Mouse (Mus musculus) heart, postnatal 0 days (tissue): Measurements from ENCODE around the gene Kcna7. TPM values are rescaled to one million over a fixed set of nuclear protein-coding genes. Genes with fewer than 3 reads are reported as not detected.

Experiments used
- ATAC-seq: fragments of 200-750 bp; cut with Nextera tagmentation; 2 replicates; pipeline ENCODE4 v1.8.0; 2017; ENCODE audit warnings: low read depth, moderate number of reproducible peaks, moderate library complexity; ENCODE audit not compliant: insufficient read depth
- DNase-seq: peaks from one replicate; pipeline ENCODE4 v3.0.0-alpha.2; 2016; ENCODE audit warnings: low spot score
- H3K27ac ChIP-seq: fragments of 300-500 bp; sonication (generic); 2 replicates; pipeline ENCODE4 v1.5.1; 2014; ENCODE audit warnings: low read depth, mild to moderate bottlenecking
- H3K27me3 ChIP-seq: fragments of 300-500 bp; sonication (generic); 2 replicates; pipeline ENCODE4 v1.6.1; 2014; ENCODE audit warnings: low read length, mixed read lengths; ENCODE audit not compliant: control insufficient read depth, insufficient read depth
- H3K36me3 ChIP-seq: fragments of 300-500 bp; sonication (generic); replicated peaks from 2 replicates; pipeline ENCODE4 v1.6.1; 2014; ENCODE audit warnings: low read length, mixed read lengths; ENCODE audit not compliant: control insufficient read depth, insufficient read depth
- H3K4me1 ChIP-seq: fragments of 300-500 bp; sonication (generic); 2 replicates; pipeline ENCODE4 v1.6.1; 2014; ENCODE audit warnings: antibody characterized with exemption; ENCODE audit not compliant: control insufficient read depth, insufficient read depth
- H3K4me2 ChIP-seq: fragments of 300-500 bp; sonication (generic); 2 replicates; pipeline ENCODE4 v1.6.1; 2014; ENCODE audit warnings: low read depth, mild to moderate bottlenecking, low read length, moderate library complexity
- H3K4me3 ChIP-seq: fragments of 300-500 bp; sonication (generic); 2 replicates; pipeline ENCODE4 v1.5.1; 2014; ENCODE audit warnings: low read depth, low read length
- H3K9ac ChIP-seq: fragments of 300-500 bp; sonication (generic); replicated peaks from 2 replicates; pipeline ENCODE4 v1.6.1; 2014; ENCODE audit warnings: low read depth, low read length, mixed read lengths
- H3K9me3 ChIP-seq: fragments of 300-500 bp; sonication (generic); replicated peaks from 2 replicates; pipeline ENCODE4 v1.6.1; 2016; ENCODE audit warnings: low read length; ENCODE audit not compliant: control insufficient read depth
- CTCF ChIP-seq: IDR thresholded peaks from 2 replicates; pipeline ENCODE4 v1.5.1; 2016; ENCODE audit warnings: antibody characterized with exemption, control low read depth, low read depth
- EP300 ChIP-seq: IDR thresholded peaks from 2 replicates; pipeline ENCODE4 v1.6.1; 2016; ENCODE audit warnings: antibody characterized with exemption, low read depth
- WGBS: fragments of 180-500 bp; shearing (Covaris S2); extraction: QIAGEN DNeasy Blood & Tissue Kit; methylation state at CpG from one replicate; pipeline ENCODE4 v1.1.7; 2014; 5-methylcytosine and 5-hydroxymethylcytosine counted together
- polyA plus RNA-seq: library from polyadenylated mRNA; unstranded; fragments of >200 nt; fragmentation: Nextera tagmentation; extraction: Ambion mirVana; gene quantifications from 2 replicates; pipeline ENCODE4 v1.2.1, GENCODE M21; 2015
- total RNA-seq: library from RNA; depleted of rRNA; stranded (reverse); fragments of >200 nt; gene quantifications from 2 replicates; pipeline ENCODE4 v1.2.3, GENCODE M21; 2014; ENCODE audit warnings: low replicate concordance

Gene Kcna7
- total and polyA plus RNA-seq, 2 experiments from 2014 or later: 0.42 to 1.4 TPM

DNA sequence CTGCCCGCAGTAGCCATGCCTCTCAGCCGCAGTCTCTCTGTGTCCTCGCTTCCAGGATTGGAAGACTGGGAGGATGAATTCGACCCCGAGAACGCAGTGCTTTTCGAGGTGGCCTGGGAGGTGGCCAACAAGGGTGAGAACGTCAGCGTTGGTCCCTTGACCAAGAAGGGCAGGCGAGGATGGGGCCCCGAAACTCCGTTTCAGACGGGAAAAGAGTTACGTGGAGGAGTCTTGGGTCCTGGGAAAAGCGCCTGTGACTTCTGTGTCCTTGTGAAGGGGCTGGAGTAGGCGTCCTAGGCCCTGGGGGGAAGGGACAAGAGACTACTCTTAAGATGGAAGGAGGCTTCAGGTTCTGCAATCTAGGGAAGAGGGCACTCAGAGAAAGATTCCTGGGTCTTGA lies 29.6 kb downstream of the Kcna7 start:
- H3K4me3 ChIP-seq: peak overlapping the region; percentile 58
- peak; percentile 2 for ATAC-seq
- peaks cover 7% of the 10 kb centered on the region for H3K36me3 ChIP-seq
- H3K4me2 ChIP-seq: peak overlapping the region; percentile 76
- no peaks in the 10 kb centered on the region for H3K9me3 ChIP-seq
- DNase-seq: peak; percentile 25
- peak overlapping the region; percentile 75 for H3K9ac ChIP-seq
- TF ChIP-seq EP300 (no peak), CTCF (no peak)
- H3K4me1 ChIP-seq: peaks cover 29% of the 10 kb centered on the region
- 1% methylated on average over 16 of the region's 16 CpGs for WGBS
- H3K27ac ChIP-seq: peak overlapping the region; percentile 77
- H3K27me3 ChIP-seq: no peaks in the 10 kb centered on the region

DNA sequence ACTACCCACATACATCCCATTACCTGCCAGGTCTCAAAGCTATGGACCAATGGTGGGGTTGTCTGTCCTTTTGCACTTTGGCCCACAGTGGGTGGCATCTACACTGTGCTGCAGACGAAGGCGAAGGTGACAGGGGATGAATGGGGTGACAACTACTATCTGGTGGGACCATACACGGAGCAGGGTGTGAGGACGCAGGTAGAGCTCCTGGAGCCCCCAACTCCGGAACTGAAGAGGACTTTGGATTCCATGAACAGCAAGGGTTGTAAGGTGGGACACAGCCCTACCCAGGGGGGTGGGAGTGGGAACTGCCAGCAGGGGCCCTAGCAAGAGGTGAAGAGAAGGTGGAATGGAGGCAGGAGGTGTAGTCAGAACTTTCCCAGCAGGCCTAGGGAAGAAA lies 31.0 kb downstream of the Kcna7 start:
- Histone ChIP-seq H3K4me1 (peaks cover 29% of the 10 kb centered on the region), H3K4me2 (peak overlapping the region; percentile 76), H3K4me3 (no peak overlapping the region), H3K27ac (no peak overlapping the region), H3K36me3 (peaks cover 21% of the 10 kb centered on the region), H3K9me3 (no peaks in the 10 kb centered on the region), H3K27me3 (no peaks in the 10 kb centered on the region), H3K9ac (no peak overlapping the region)
- DNase-seq (no peak), ATAC-seq (no peak)
- WGBS: 76% methylated on average over 5 of the region's 5 CpGs
- TF ChIP-seq CTCF (no peak), EP300 (no peak)

DNA sequence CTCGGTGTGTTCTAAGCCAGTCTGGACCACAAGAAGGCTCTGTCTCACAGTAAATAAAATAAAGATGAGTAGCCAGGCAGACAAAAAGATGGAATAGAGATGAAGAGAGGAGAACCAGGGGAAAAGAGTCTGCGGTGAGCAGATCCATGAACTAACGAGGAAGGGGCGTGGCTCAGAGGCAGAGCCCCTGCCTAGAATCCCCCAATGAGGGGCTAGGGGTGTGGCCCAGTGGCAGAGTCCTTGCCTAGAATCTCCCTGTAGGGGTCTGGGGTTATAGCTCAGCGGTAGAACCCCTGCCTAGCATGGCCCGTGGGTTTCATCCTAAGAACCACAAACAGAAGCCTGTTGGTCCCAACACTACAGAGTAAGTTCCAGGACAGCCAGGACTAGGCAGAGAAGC lies 31.6 kb downstream of the Kcna7 start:
- Histone ChIP-seq H3K9ac (no peak overlapping the region), H3K36me3 (peaks cover 25% of the 10 kb centered on the region)
- 50% methylated on average over 6 of the region's 6 CpGs for WGBS

GRCm38 (mm10) chr7:45437521-45438276 lies 32.2 kb downstream of the Kcna7 start, which contains the start of gene Ruvbl2:
Ruvbl2 (minus strand) TSS chr7:45438096.
- Histone ChIP-seq H3K27me3 (no peaks in the 10 kb centered on the region), H3K4me3 (no peak within 1 kb of the TSS), H3K9me3 (no peaks in the 10 kb centered on the region), H3K36me3 (peaks cover 30% of the 10 kb centered on the region), H3K9ac (no peak within 1 kb of the TSS), H3K27ac (no peak within 1 kb of the TSS), H3K4me1 (peaks cover 29% of the 10 kb centered on the region), H3K4me2 (no peak within 1 kb of the TSS; the same call in 1 of the 2 replicates)
- no peak for ATAC-seq
- 39% methylated on average over 18 of the region's 19 CpGs for WGBS
- no peak for DNase-seq
- TF ChIP-seq EP300 (no peak), CTCF (peak; percentile 32; the same call in 1 of the 2 replicates)

More for the DNA sequence above, 31.6 kb downstream of the Kcna7 start:
- Histone ChIP-seq H3K9me3 (no peaks in the 10 kb centered on the region), H3K4me1 (peaks cover 29% of the 10 kb centered on the region), H3K4me3 (no peak overlapping the region), H3K27me3 (no peaks in the 10 kb centered on the region), H3K27ac (no peak overlapping the region), H3K4me2 (no peak overlapping the region)
- no peak for ATAC-seq
- TF ChIP-seq EP300 (no peak), CTCF (no peak)
- DNase-seq: no peak

DNA sequence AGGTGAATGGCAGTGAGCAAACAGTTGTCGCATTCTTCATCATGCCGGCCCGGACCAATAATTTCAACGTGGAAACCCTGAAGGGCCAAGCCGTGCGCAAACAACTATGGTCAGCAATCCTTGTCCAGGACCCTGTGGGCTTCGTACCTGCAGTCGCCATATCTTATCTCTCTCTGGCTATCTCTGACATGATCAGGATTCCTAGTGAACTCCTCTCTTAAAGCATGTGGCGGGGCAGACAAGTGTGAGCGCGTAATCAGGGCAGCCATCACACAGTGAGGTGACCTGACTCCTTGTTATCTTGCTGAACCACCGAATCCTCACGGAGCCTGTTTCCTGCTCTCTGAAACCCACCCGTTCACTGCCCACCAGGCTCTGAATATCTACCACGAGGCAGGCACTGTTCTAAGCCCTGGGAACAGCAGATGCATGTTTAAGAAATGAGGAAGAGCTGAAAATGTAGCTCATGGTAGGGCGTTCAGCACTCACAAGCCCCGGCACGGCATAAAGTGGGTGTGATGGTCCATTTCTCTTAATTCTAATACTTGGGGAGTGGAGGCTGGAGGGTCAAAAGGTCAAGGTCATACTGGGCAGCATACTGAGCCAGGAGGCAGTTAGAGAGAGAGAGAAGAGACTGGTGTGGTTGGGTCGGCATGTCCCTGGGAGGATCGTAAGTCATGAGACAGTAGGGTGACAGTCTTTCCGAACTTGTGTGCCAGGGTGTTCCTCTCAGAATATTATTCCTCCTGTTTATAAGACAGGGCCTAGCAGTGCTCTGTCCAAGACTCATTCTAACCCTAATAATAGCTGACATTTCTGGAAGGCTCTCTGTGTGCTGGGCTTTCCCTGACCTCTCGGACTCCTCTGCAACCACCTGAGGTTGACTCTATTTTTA lies 38.3 kb downstream of the Kcna7 start:
- Histone ChIP-seq H3K27ac (no peak overlapping the region), H3K9ac (no peak overlapping the region), H3K4me2 (no peak overlapping the region), H3K36me3 (peaks cover 79% of the 10 kb centered on the region), H3K27me3 (no peaks in the 10 kb centered on the region), H3K4me3 (no peak overlapping the region), H3K9me3 (no peaks in the 10 kb centered on the region), H3K4me1 (no peaks in the 10 kb centered on the region)
- TF ChIP-seq EP300: no peak
- no peak for TF ChIP-seq CTCF
- no peak for DNase-seq
- ATAC-seq: no peak
- WGBS: 76% methylated on average over 22 of the region's 22 CpGs
